Mouse (Mus musculus): ENCODE results near the gene Btg2. TPM values are rescaled to one million over a fixed set of nuclear protein-coding genes. Genes with fewer than 3 reads are reported as not detected.

The Btg2 gene
- total and polyA plus RNA-seq, 3 experiments, result 29.9 to 33.5 (median 31.0) TPM

GRCm38 (mm10) chr1:134106719-134107118, 27.8 kb upstream of the Btg2 start:
- intact Hi-C loops (cut with DNase I), result loop anchor here (1.0 to 10.0 kb wide), 3 partner anchors 53 to 372 kb away; no protein-coding TSS in a partner anchor
- H3K9ac ChIP-seq (ENCODE audit: low read depth, low read length), result no peak overlapping the region
- TF ChIP-seq EP300 (IDR thresholded peaks at IDR 0.05; ENCODE audit: insufficient read depth, low read depth, low read length) (peak; percentile 96), CTCF (IDR thresholded peaks at IDR 0.05) (peak; percentile 94), POLR2A (IDR thresholded peaks at IDR 0.05; ENCODE audit: insufficient read depth, low read depth, low read length) (no peak)
- no peaks in the 10 kb centered on the region for H3K36me3 ChIP-seq (ENCODE audit: control insufficient read depth, insufficient read depth, low read length)
- peaks cover 6% of the 10 kb centered on the region for H3K4me1 ChIP-seq (ENCODE audit: control insufficient read depth, insufficient read depth, low read length)
- peak; percentile 64 to 70 for DNase-seq
- no peaks in the 10 kb centered on the region for H3K27me3 ChIP-seq (ENCODE audit: control insufficient read depth, insufficient read depth, low read length)
- 7% methylated on average over 5 of the region's 5 CpGs for WGBS
- no peak overlapping the region for H3K27ac ChIP-seq
- H3K4me3 ChIP-seq, result no peak overlapping the region
- no peaks in the 10 kb centered on the region for H3K79me2 ChIP-seq (replicated peaks; ENCODE audit: control insufficient read depth, insufficient read depth, low read length)

- no peaks in the 10 kb centered on the region for H3K79me2 ChIP-seq (replicated peaks; ENCODE audit: control insufficient read depth, insufficient read depth, low read length)
- no peak overlapping the region for H3K9ac ChIP-seq (ENCODE audit: low read depth, low read length)
- intact Hi-C loops (cut with DNase I), result loop anchor here (1.0 to 10.0 kb wide), 3 partner anchors 53 to 371 kb away; no protein-coding TSS in a partner anchor
- H3K27ac ChIP-seq, result no peak overlapping the region
- peaks cover 6% of the 10 kb centered on the region for H3K4me1 ChIP-seq (ENCODE audit: control insufficient read depth, insufficient read depth, low read length)
- H3K4me3 ChIP-seq, result no peak overlapping the region
- no peaks in the 10 kb centered on the region for H3K27me3 ChIP-seq (ENCODE audit: control insufficient read depth, insufficient read depth, low read length)
- peak in 1 of 2 experiments; percentile 14 for DNase-seq
- no peaks in the 10 kb centered on the region for H3K36me3 ChIP-seq (ENCODE audit: control insufficient read depth, insufficient read depth, low read length)
- WGBS, result 60% methylated on average over 3 of the region's 3 CpGs
- TF ChIP-seq POLR2A (IDR thresholded peaks at IDR 0.05; ENCODE audit: insufficient read depth, low read depth, low read length), result no peak
- no peak for TF ChIP-seq EP300 (IDR thresholded peaks at IDR 0.05; ENCODE audit: insufficient read depth, low read depth, low read length)
- no peak for TF ChIP-seq CTCF (IDR thresholded peaks at IDR 0.05)
These were observed 27.0 kb upstream of the Btg2 start for GRCm38 (mm10) chr1:134105764-134106430.

GRCm38 (mm10) chr1:134105043-134105763, 26.3 kb upstream of the Btg2 start:
- H3K27ac ChIP-seq, result no peak overlapping the region
- H3K36me3 ChIP-seq (ENCODE audit: control insufficient read depth, insufficient read depth, low read length), result no peaks in the 10 kb centered on the region
- H3K4me3 ChIP-seq, result no peak overlapping the region
- H3K9ac ChIP-seq (ENCODE audit: low read depth, low read length), result no peak overlapping the region
- H3K27me3 ChIP-seq (ENCODE audit: control insufficient read depth, insufficient read depth, low read length), result no peaks in the 10 kb centered on the region
- no peaks in the 10 kb centered on the region for H3K79me2 ChIP-seq (replicated peaks; ENCODE audit: control insufficient read depth, insufficient read depth, low read length)
- WGBS, result 76% methylated on average over 9 of the region's 11 CpGs
- peak in 1 of 2 experiments; percentile 18 for DNase-seq
- TF ChIP-seq POLR2A (IDR thresholded peaks at IDR 0.05; ENCODE audit: insufficient read depth, low read depth, low read length) (no peak), CTCF (IDR thresholded peaks at IDR 0.05) (no peak), EP300 (IDR thresholded peaks at IDR 0.05; ENCODE audit: insufficient read depth, low read depth, low read length) (no peak)
- intact Hi-C loops (cut with DNase I), result loop anchor here (5.0 to 10.0 kb wide), 2 partner anchors 143 to 370 kb away; no protein-coding TSS in a partner anchor
- peaks cover 8% of the 10 kb centered on the region for H3K4me1 ChIP-seq (ENCODE audit: control insufficient read depth, insufficient read depth, low read length)

GRCm38 (mm10) chr1:134103861-134104260, 24.9 kb upstream of the Btg2 start:
- peak; percentile 71 for TF ChIP-seq EP300 (IDR thresholded peaks at IDR 0.05; ENCODE audit: insufficient read depth, low read depth, low read length)
- TF ChIP-seq POLR2A (IDR thresholded peaks at IDR 0.05; ENCODE audit: insufficient read depth, low read depth, low read length), result peak; percentile 61
- TF ChIP-seq CTCF (IDR thresholded peaks at IDR 0.05), result no peak
- Histone ChIP-seq H3K27me3 (ENCODE audit: control insufficient read depth, insufficient read depth, low read length) (no peaks in the 10 kb centered on the region), H3K4me1 (ENCODE audit: control insufficient read depth, insufficient read depth, low read length) (peaks cover 14% of the 10 kb centered on the region), H3K36me3 (ENCODE audit: control insufficient read depth, insufficient read depth, low read length) (peaks cover 2% of the 10 kb centered on the region; the same call in 1 of the 2 replicates), H3K27ac (peak overlapping the region; percentile 89), H3K79me2 (replicated peaks; ENCODE audit: control insufficient read depth, insufficient read depth, low read length) (no peaks in the 10 kb centered on the region), H3K9ac (ENCODE audit: low read depth, low read length) (peak overlapping the region; percentile 24; the same call in 1 of the 2 replicates), H3K4me3 (no peak overlapping the region)
- intact Hi-C loops (cut with DNase I), result loop anchor here (5.0 to 10.0 kb wide), 2 partner anchors 192 to 369 kb away; no protein-coding TSS in a partner anchor
- WGBS, result 21% methylated on average over 5 of the region's 5 CpGs
- peak; percentile 47 to 73 for DNase-seq

- peak in 1 of 2 experiments; percentile 20 for DNase-seq
- H3K4me1 ChIP-seq (ENCODE audit: control insufficient read depth, insufficient read depth, low read length), result peaks cover 30% of the 10 kb centered on the region
- H3K27me3 ChIP-seq (ENCODE audit: control insufficient read depth, insufficient read depth, low read length), result no peaks in the 10 kb centered on the region
- intact Hi-C loops (cut with DNase I), result loop anchor here (5.0 to 10.0 kb wide), 2 partner anchors 189 to 367 kb away; no protein-coding TSS in a partner anchor
- no peaks in the 10 kb centered on the region for H3K79me2 ChIP-seq (replicated peaks; ENCODE audit: control insufficient read depth, insufficient read depth, low read length)
- WGBS, result 83% methylated on average over 3 of the region's 3 CpGs
- peaks cover 2% of the 10 kb centered on the region; the same call in 1 of the 2 replicates for H3K36me3 ChIP-seq (ENCODE audit: control insufficient read depth, insufficient read depth, low read length)
- H3K9ac ChIP-seq (ENCODE audit: low read depth, low read length), result no peak overlapping the region
- no peak overlapping the region for H3K4me3 ChIP-seq
- no peak for TF ChIP-seq EP300 (IDR thresholded peaks at IDR 0.05; ENCODE audit: insufficient read depth, low read depth, low read length)
- no peak overlapping the region for H3K27ac ChIP-seq
These were observed 22.7 kb upstream of the Btg2 start for GRCm38 (mm10) chr1:134101593-134101992.
